Mouse (Mus musculus) heart, adult 2 months (tissue): ENCODE results near the gene Ddx52.

Source experiments
- CTCF ChIP-seq: fragments of 200-600 bp; IDR thresholded peaks from 2 replicates; pipeline ENCODE4 v1.8.1; 2022; ENCODE audit warnings: antibody characterized with exemption, mild to moderate bottlenecking, moderate library complexity
- POLR2A ChIP-seq: fragments of 200-500 bp; IDR thresholded peaks from 2 replicates; pipeline ENCODE4 v1.6.1; 2011; ENCODE audit warnings: mild to moderate bottlenecking, low read depth, low read length, control low read depth; ENCODE audit not compliant: insufficient read depth

DNA sequence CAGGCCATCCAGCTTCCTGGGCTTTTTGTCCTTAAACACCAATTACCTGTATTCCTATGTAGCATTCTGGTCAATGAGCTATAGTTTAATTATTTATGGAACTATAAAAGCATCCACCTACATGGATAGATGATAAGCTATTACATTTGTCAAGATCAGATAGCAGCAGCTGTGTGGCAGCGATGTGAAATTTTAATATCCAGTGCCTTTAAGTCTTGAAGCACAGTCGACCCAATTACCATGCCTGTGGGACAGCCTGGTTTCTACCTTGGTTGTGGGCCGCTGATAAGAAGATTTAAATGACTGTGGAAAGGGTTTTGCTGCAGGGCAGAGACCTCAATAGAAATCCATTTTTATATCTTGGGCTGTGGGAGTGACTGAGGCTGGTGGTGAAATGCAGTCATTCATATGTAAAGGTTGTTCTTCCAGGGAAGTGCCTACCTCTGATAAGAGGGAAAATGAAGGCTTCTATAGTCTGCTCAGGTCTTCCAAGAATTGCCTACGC lies 57.6 kb downstream of the Ddx52 start:
- TF ChIP-seq CTCF (no peak), POLR2A (no peak)
